Mouse (Mus musculus) ES-E14 (cell line): ENCODE measurements around the gene Gnai3. TPM values are rescaled to one million over a fixed set of nuclear protein-coding genes. Genes with fewer than 3 reads are reported as not detected.

ENCODE experiments used
- DNase-seq: peaks from one replicate; pipeline ENCODE4 v3.0.0-alpha.2; 2013; ENCODE audit warnings: low read depth, low spot score
- H3K27ac ChIP-seq: 2 replicates; pipeline ENCODE4 v1.5.1; 2012; ENCODE audit warnings: low read depth, mild to moderate bottlenecking, low read length, moderate library complexity, mixed read lengths; ENCODE audit not compliant: poor library complexity, insufficient read depth, severe bottlenecking
- H3K36me3 ChIP-seq: 2 replicates; pipeline ENCODE4 v1.6.1; 2012; ENCODE audit warnings: mild to moderate bottlenecking, low read length, moderate library complexity, mixed read lengths; ENCODE audit not compliant: control insufficient read depth, poor library complexity, insufficient read depth, severe bottlenecking
- H3K4me1 ChIP-seq, 2 experiments: fragments of 150-350 bp in 1 of 2; sonication (generic) in 1 of 2; 2 replicates each; pipeline ENCODE4 v1.6.1; 2012; ENCODE audit warnings: low read length in 2 of 2, mild to moderate bottlenecking in 1 of 2, mixed read lengths in 1 of 2; ENCODE audit not compliant: control insufficient read depth in 2 of 2, insufficient read depth in 2 of 2, poor library complexity in 1 of 2
- H3K4me3 ChIP-seq, 2 experiments: fragments of 150-350 bp in 1 of 2; sonication (generic) in 1 of 2; 2 replicates each; pipeline ENCODE4 v1.5.1; 2012; ENCODE audit warnings: low read length in 2 of 2, low read depth in 1 of 2, mild to moderate bottlenecking in 1 of 2, mixed read lengths in 1 of 2; ENCODE audit not compliant: insufficient read depth in 1 of 2, poor library complexity in 1 of 2, severe bottlenecking in 1 of 2
- H3K9ac ChIP-seq: 2 replicates; pipeline ENCODE4 v1.6.1; 2012; ENCODE audit warnings: low read depth, mild to moderate bottlenecking, low read length, mixed read lengths; ENCODE audit not compliant: poor library complexity, insufficient read depth, severe bottlenecking
- H3K9me3 ChIP-seq: fragments of 150-350 bp; sonication (generic); 2 replicates; pipeline ENCODE4 v1.6.1; 2012; ENCODE audit warnings: low read depth, mild to moderate bottlenecking, low read length; ENCODE audit not compliant: control insufficient read depth, insufficient read depth
- CHD2 ChIP-seq: IDR thresholded peaks from 2 replicates; pipeline ENCODE4 v1.6.1; 2014; ENCODE audit warnings: mild to moderate bottlenecking, low read depth, low read length, inconsistent platforms
- HCFC1 ChIP-seq: IDR thresholded peaks from 2 replicates; pipeline ENCODE4 v1.6.1; 2012; ENCODE audit warnings: low read length, inconsistent platforms, borderline replicate concordance; ENCODE audit not compliant: insufficient read depth
- MAFK ChIP-seq: IDR thresholded peaks from 2 replicates; pipeline ENCODE4 v1.6.1; 2014; ENCODE audit warnings: mild to moderate bottlenecking, low read depth, low read length, inconsistent platforms; ENCODE audit not compliant: insufficient read depth
- ZC3H11A ChIP-seq: IDR thresholded peaks from 2 replicates; pipeline ENCODE4 v1.6.1; 2012; ENCODE audit warnings: low read depth, mild to moderate bottlenecking, inconsistent platforms, low read length, borderline replicate concordance
- ZNF384 ChIP-seq: IDR thresholded peaks from 2 replicates; pipeline ENCODE4 v1.6.1; 2012; ENCODE audit warnings: low read depth, low read length, inconsistent platforms
- in situ Hi-C, 2 experiments: fragments of 600-800 bp; cut with MboI; formaldehyde crosslinking; loops; one replicate each; pipeline ENCODE4 v1.15.1; 2025; ENCODE audit warnings: low sequenced_read_pairs in 2 of 2, inconsistent platforms in 1 of 2; ENCODE audit not compliant: unreplicated experiment in 2 of 2
- total RNA-seq: library from RNA; depleted of rRNA; stranded (reverse); fragments of 300-350 nt; gene quantifications from 2 replicates; pipeline ENCODE4 v1.2.3, GENCODE M21; 2012

Gene Gnai3
- total RNA-seq, 1 experiment, result 84.3 TPM

- H3K9me3 ChIP-seq, result no peaks in the 10 kb centered on the region
- peaks cover 11% of the 10 kb centered on the region for H3K36me3 ChIP-seq
- in situ Hi-C loops, result no loop called here
- H3K4me1 ChIP-seq, result no peaks in the 10 kb centered on the region
- no peak overlapping the region for H3K27ac ChIP-seq
- no peak for TF ChIP-seq ZNF384
- no peak for TF ChIP-seq HCFC1
- TF ChIP-seq CHD2, result no peak
- no peak for TF ChIP-seq MAFK
- no peak for TF ChIP-seq ZC3H11A
- no peak for DNase-seq
- H3K9ac ChIP-seq, result no peak overlapping the region
- no peak overlapping the region for H3K4me3 ChIP-seq
Observed at GRCm38 (mm10) chr3:108123242-108123641, 22.7 kb downstream of the Gnai3 start.

GRCm38 (mm10) chr3:108121101-108121500, 24.8 kb downstream of the Gnai3 start:
- Histone ChIP-seq H3K36me3 (peaks cover 14% of the 10 kb centered on the region), H3K4me1 (no peaks in the 10 kb centered on the region), H3K9ac (no peak overlapping the region), H3K27ac (no peak overlapping the region), H3K9me3 (no peaks in the 10 kb centered on the region), H3K4me3 (no peak overlapping the region)
- DNase-seq, result no peak
- in situ Hi-C loops, result no loop called here
- no peak for TF ChIP-seq ZC3H11A
- TF ChIP-seq CHD2, result no peak

GRCm38 (mm10) chr3:108117465-108117864, 28.5 kb downstream of the Gnai3 start:
- H3K9ac ChIP-seq, result no peak overlapping the region; the same call in 1 of the 2 replicates
- no peaks in the 10 kb centered on the region for H3K4me1 ChIP-seq
- peaks cover 24% of the 10 kb centered on the region for H3K36me3 ChIP-seq
- no peak overlapping the region for H3K4me3 ChIP-seq
- in situ Hi-C loops, result no loop called here
- TF ChIP-seq CHD2, result no peak
- no peak for TF ChIP-seq ZNF384
- no peak for TF ChIP-seq HCFC1
- TF ChIP-seq MAFK, result no peak
- TF ChIP-seq ZC3H11A, result no peak
- no peak overlapping the region for H3K27ac ChIP-seq
- no peak for DNase-seq
- no peaks in the 10 kb centered on the region for H3K9me3 ChIP-seq

- Histone ChIP-seq H3K4me1 (no peaks in the 10 kb centered on the region), H3K36me3 (peaks cover 25% of the 10 kb centered on the region), H3K4me3 (no peak overlapping the region), H3K9ac (no peak overlapping the region), H3K9me3 (no peaks in the 10 kb centered on the region), H3K27ac (no peak overlapping the region)
- in situ Hi-C loops, result no loop called here
- TF ChIP-seq CHD2, result no peak
- TF ChIP-seq MAFK, result no peak
- TF ChIP-seq ZC3H11A, result no peak
- no peak for TF ChIP-seq ZNF384
- DNase-seq, result no peak
Observed at GRCm38 (mm10) chr3:108113591-108114289, 32.2 kb downstream of the Gnai3 start.

- no peak overlapping the region for H3K4me3 ChIP-seq
- H3K4me1 ChIP-seq, result no peaks in the 10 kb centered on the region
- in situ Hi-C loops, result no loop called here
- no peak for DNase-seq
- peaks cover 26% of the 10 kb centered on the region for H3K36me3 ChIP-seq
- no peak for TF ChIP-seq HCFC1
- TF ChIP-seq MAFK, result no peak
- TF ChIP-seq CHD2, result no peak
- TF ChIP-seq ZNF384, result no peak
- TF ChIP-seq ZC3H11A, result no peak
- H3K9ac ChIP-seq, result no peak overlapping the region
- no peaks in the 10 kb centered on the region for H3K9me3 ChIP-seq
- H3K27ac ChIP-seq, result no peak overlapping the region
Observed at GRCm38 (mm10) chr3:108112666-108113065, 33.3 kb downstream of the Gnai3 start.
